Mouse (Mus musculus) liver, embryonic 16.5 days (tissue): ENCODE results near the gene Gm20532. TPM values are rescaled to one million over a fixed set of nuclear protein-coding genes. Genes with fewer than 3 reads are reported as not detected.

ENCODE experiments used
- ATAC-seq: fragments of 200-750 bp; cut with Nextera tagmentation; 2 replicates; pipeline ENCODE4 v1.8.0; 2017; ENCODE audit warnings: low read depth, mild to moderate bottlenecking, moderate number of reproducible peaks, moderate library complexity
- H3K27ac ChIP-seq: fragments of 300-500 bp; sonication (generic); 2 replicates; pipeline ENCODE4 v1.5.1; 2014; ENCODE audit warnings: mild to moderate bottlenecking, low read length
- H3K27me3 ChIP-seq: fragments of 300-500 bp; sonication (generic); 2 replicates; pipeline ENCODE4 v1.6.1; 2014; ENCODE audit warnings: low read depth, low read length, mixed read lengths; ENCODE audit not compliant: control insufficient read depth, insufficient read depth
- H3K36me3 ChIP-seq: fragments of 300-500 bp; sonication (generic); 2 replicates; pipeline ENCODE4 v1.6.1; 2014; ENCODE audit warnings: mild to moderate bottlenecking; ENCODE audit not compliant: control insufficient read depth, insufficient read depth
- H3K4me1 ChIP-seq: fragments of 300-500 bp; sonication (generic); 2 replicates; pipeline ENCODE4 v1.6.1; 2014; ENCODE audit warnings: low read depth, low read length, mixed read lengths; ENCODE audit not compliant: control insufficient read depth
- H3K4me2 ChIP-seq: fragments of 300-500 bp; sonication (generic); 2 replicates; pipeline ENCODE4 v1.6.1; 2014; ENCODE audit warnings: low read depth, low read length, mixed read lengths
- H3K4me3 ChIP-seq: fragments of 300-500 bp; sonication (generic); 2 replicates; pipeline ENCODE4 v1.5.1; 2014; ENCODE audit warnings: low read depth, mild to moderate bottlenecking, low read length
- H3K9ac ChIP-seq: fragments of 300-500 bp; sonication (generic); 2 replicates; pipeline ENCODE4 v1.6.1; 2014; ENCODE audit warnings: low read depth, low read length
- H3K9me3 ChIP-seq: fragments of 300-500 bp; sonication (generic); replicated peaks from 2 replicates; pipeline ENCODE4 v1.6.1; 2016; ENCODE audit warnings: low read length; ENCODE audit not compliant: control insufficient read depth
- WGBS: fragments of 180-500 bp; shearing (Covaris S2); extraction: QIAGEN DNeasy Blood & Tissue Kit; methylation state at CpG from one replicate; pipeline ENCODE4 v1.1.7; 2014; ENCODE audit not compliant: insufficient replicate concordance; 5-methylcytosine and 5-hydroxymethylcytosine counted together
- polyA plus RNA-seq: library from polyadenylated mRNA; unstranded; fragments of >200 nt; fragmentation: Nextera tagmentation; extraction: Ambion mirVana; gene quantifications from 2 replicates; pipeline ENCODE4 v1.2.1, GENCODE M21; 2015

Gene Gm20532
- polyA plus RNA-seq, 1 experiment from 2014 or later = not detected

DNA sequence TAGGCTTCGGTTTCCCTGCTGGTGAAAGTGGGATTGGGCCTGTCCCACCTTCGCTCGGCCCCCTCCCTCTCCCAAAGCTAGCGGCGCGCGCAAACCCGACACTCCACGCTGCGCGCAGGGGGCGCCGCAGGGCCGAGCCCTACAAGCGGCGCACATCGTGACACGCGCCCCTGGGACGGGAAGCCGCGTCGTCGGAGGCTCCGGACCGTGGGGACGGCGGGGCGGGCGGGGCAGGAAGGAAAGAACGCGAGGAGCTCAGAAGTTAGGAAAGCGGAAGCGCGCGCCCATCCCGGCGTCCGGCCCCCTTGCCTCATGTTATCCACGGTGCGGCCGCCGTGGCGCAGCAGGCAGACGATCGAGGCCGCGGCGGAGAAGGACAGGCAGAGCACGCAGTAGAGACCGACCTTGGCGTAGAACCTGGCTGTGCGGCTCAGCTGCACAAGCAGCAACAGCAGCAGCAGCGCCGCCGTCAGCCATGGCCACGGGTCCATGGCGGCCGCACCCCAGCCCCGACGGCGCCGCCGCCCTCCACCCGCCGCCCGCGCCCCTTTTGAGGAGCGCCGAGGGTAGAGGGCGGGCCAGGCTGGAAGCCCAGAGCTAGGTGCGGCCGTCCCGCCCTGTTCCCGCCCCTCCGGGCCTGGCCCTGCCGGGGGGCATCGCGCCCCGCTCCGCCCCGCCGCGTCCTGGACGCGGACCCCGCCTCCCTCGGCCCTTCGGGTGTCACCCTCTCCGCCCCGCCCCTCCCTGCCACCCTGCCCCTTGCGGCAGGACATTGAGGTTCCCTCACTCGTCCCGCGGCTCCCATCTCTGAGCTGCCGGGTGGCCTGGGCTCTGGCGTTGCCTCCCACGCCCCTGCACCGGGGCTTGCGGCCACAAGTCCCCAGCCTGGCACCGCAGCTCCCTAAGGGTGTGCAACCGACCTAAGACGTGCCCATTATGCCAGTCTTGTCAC lies 17.6 kb downstream of the Gm20532 start, which contains the start of gene Agpat2:
TSS of gene Agpat2 (minus strand) at position 698 of the 952 bp plus-strand sequence.
- Histone ChIP-seq H3K27me3 (peaks cover 14% of the 10 kb centered on the region), H3K27ac (peak within 1 kb of the TSS; percentile 88), H3K9me3 (no peaks in the 10 kb centered on the region), H3K36me3 (no peaks in the 10 kb centered on the region), H3K4me2 (peak within 1 kb of the TSS; percentile 70), H3K9ac (peak within 1 kb of the TSS; percentile 72), H3K4me3 (peak within 1 kb of the TSS; percentile 66), H3K4me1 (peaks cover 9% of the 10 kb centered on the region)
- peak; percentile 79 for ATAC-seq
- WGBS = 1% methylated on average over 79 of the region's 103 CpGs

DNA sequence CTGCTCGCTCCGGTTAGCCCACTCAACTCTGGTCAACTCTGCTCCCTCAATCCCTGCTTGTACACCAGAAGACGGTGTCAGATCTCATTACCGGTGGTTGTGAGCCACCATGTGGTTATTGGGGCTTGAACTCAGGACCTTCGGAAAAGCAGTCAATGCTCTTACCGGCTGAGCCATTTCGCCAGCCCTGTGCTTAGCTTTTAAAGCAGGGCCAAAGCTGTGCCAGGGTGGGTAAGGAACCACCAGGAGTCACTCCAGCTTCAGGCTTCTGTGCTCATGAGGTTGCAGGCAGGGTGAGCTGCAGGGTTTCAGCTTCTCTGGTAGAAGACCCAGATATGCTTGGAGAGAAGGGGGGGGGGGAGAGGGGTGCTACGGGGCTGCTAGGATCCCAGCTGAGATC lies 18.9 kb downstream of the Gm20532 start:
- no peaks in the 10 kb centered on the region for H3K36me3 ChIP-seq
- H3K4me2 ChIP-seq = no peak overlapping the region
- no peak overlapping the region for H3K9ac ChIP-seq
- no peak overlapping the region for H3K27ac ChIP-seq
- ATAC-seq = no peak
- peaks cover 14% of the 10 kb centered on the region for H3K27me3 ChIP-seq
- WGBS = 72% methylated on average over 8 of the region's 8 CpGs
- H3K4me1 ChIP-seq = no peaks in the 10 kb centered on the region; the same call in none of the 2 replicates
- no peaks in the 10 kb centered on the region for H3K9me3 ChIP-seq
- no peak overlapping the region for H3K4me3 ChIP-seq

DNA sequence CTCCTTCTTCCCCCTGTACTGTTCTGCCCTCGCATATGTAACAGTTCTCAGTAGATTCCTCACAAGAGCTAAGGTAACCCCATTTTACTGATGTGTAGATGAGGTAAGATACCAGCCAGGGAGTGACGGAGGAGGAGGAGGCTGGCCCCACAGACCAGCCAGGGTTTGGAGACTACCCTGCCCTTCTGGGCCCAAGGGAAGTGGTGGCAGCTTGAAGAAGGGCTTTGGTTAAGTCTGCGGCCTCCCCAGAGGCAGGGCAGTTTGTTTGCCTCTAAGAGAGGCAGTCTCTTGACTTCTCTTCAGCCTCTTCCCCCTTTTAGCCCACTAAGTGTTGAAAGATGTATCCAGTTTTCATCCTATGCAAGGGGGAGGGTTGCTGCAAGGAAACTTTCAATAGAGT lies 20.1 kb downstream of the Gm20532 start:
- Histone ChIP-seq H3K4me3 (no peak overlapping the region), H3K4me1 (no peaks in the 10 kb centered on the region; the same call in 1 of the 2 replicates), H3K27ac (peak overlapping the region; percentile 58; the same call in 1 of the 2 replicates), H3K36me3 (no peaks in the 10 kb centered on the region), H3K27me3 (peaks cover 14% of the 10 kb centered on the region), H3K4me2 (0 out of 2 replicates have a peak overlapping the region, but pooled peaks have one; percentile 2), H3K9ac (no peak overlapping the region), H3K9me3 (no peaks in the 10 kb centered on the region)
- WGBS = 50% methylated on average over 3 of the region's 3 CpGs
- no peak for ATAC-seq

DNA sequence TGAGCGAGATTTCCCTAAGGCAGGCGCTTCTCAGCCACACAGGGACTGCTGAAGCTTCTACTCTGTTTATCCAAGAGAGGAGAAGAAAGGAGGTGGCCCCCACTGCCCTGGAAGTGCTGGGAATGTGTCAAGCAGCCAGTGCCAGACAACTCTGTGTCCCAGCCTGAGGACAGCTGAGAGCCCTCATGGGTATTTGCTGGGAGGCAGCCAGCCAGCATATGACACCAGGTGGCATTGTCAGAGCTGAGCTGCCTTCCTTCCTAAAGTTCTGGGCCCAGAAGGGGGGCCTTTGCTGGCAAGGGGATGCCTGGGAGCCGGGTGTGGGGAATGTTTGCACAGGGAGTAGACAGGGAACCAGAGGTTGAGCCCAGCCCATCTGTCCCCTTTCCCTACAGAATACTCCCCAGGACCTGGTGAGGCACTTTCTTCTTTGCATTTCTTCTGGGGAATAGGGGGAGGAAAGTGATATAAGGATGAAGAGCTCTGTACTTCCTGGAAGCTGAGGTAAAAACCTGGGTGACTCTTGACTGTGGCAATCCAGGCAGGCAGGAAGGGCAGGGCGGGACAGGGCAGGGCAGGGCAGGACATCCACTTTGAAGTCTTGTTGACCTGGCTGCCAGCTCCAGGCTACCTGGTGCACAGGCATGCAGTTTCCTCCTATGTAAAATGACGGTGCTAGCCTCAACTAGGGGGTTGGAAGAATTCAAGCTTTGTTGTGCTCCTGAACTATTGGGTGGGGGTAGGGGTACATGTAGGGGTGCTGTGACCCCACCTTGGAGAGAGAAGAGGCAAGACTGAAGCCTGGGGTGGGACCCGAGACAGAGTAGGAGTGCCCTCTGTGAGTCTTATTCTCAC lies 20.8 kb downstream of the Gm20532 start:
- H3K9me3 ChIP-seq = no peaks in the 10 kb centered on the region
- H3K4me1 ChIP-seq = no peaks in the 10 kb centered on the region; the same call in 1 of the 2 replicates
- H3K9ac ChIP-seq = no peak overlapping the region
- no peak overlapping the region for H3K4me3 ChIP-seq
- 54% methylated on average over 6 of the region's 6 CpGs for WGBS
- H3K27ac ChIP-seq = peak overlapping the region; percentile 58
- H3K27me3 ChIP-seq = peaks cover 14% of the 10 kb centered on the region
- no peaks in the 10 kb centered on the region for H3K36me3 ChIP-seq
- no peak for ATAC-seq
- 0 out of 2 replicates have a peak overlapping the region, but pooled peaks have one; percentile 2 for H3K4me2 ChIP-seq

DNA sequence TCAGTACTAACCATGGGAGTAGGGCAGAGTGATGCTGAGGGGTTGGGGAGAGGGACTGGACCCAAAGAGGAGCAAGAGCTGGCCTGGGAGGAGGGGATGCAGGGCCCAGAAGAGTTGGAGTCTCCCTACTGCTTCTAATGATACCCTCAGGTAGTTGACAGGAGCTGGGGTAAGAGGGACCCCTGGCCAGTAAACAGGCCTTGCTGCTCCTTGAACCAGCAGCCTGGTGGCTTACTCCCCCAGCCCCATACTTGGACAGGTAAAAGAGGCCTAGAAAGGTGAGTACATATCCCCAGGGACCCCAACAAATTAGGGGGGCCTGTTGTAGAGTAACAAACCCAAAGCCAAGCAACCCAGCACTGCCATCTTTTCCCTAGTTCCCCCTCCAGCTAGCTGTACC lies 22.3 kb downstream of the Gm20532 start:
- Histone ChIP-seq H3K27me3 (peaks cover 12% of the 10 kb centered on the region), H3K9ac (no peak overlapping the region), H3K36me3 (no peaks in the 10 kb centered on the region), H3K4me1 (no peaks in the 10 kb centered on the region; the same call in 1 of the 2 replicates), H3K9me3 (no peaks in the 10 kb centered on the region), H3K4me3 (no peak overlapping the region), H3K4me2 (no peak overlapping the region), H3K27ac (no peak overlapping the region)
- no peak for ATAC-seq

DNA sequence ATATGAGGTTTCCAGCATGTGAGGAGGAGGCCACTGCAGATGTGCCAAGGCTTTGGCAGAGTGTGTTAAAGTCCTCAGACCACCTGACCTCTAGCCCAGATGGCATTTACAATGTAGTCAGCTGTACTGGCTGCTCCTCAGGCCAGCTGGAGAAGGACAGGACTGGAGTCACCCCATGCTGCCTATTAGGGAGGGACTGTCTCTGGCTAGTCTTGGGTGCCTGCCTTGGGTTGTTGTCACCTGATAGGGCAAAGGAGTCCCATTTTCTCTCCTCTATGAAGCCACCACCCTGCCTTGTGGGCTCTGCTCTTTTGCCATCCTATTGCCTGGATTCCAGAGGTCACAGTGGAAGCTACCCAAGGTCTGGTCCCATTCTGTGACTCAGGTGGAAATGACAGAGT lies 22.8 kb downstream of the Gm20532 start:
- H3K27me3 ChIP-seq = peaks cover 7% of the 10 kb centered on the region; the same call in 1 of the 2 replicates
- no peak overlapping the region for H3K27ac ChIP-seq
- H3K36me3 ChIP-seq = no peaks in the 10 kb centered on the region
- H3K4me1 ChIP-seq = no peaks in the 10 kb centered on the region; the same call in 1 of the 2 replicates
- no peak overlapping the region for H3K4me2 ChIP-seq
- no peak overlapping the region for H3K4me3 ChIP-seq
- H3K9ac ChIP-seq = no peak overlapping the region
- no peaks in the 10 kb centered on the region for H3K9me3 ChIP-seq
- ATAC-seq = no peak

DNA sequence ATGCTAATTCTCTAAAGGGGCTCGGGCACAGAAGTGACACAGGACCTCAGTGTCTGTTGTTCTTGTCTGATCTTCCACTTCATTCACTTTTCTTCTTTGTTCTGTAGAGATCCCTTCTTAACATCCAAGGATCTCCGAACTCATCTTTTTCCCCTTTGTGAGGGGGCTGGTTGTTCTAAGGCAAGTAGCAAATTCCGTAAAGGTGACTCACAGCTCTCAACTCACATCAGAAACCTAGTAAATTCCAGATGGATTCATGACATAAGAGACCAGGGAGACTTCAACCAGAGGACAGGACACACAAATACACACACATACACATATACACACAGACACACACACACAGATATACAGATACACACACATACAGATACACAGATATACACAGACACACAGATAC lies 24.1 kb downstream of the Gm20532 start:
- Histone ChIP-seq H3K4me3 (no peak overlapping the region), H3K27me3 (no peaks in the 10 kb centered on the region), H3K4me2 (no peak overlapping the region), H3K9ac (no peak overlapping the region), H3K36me3 (no peaks in the 10 kb centered on the region), H3K27ac (no peak overlapping the region), H3K4me1 (no peaks in the 10 kb centered on the region; the same call in 1 of the 2 replicates), H3K9me3 (no peaks in the 10 kb centered on the region)
- 68% methylated on average over 3 of the region's 3 CpGs for WGBS
- no peak for ATAC-seq

DNA sequence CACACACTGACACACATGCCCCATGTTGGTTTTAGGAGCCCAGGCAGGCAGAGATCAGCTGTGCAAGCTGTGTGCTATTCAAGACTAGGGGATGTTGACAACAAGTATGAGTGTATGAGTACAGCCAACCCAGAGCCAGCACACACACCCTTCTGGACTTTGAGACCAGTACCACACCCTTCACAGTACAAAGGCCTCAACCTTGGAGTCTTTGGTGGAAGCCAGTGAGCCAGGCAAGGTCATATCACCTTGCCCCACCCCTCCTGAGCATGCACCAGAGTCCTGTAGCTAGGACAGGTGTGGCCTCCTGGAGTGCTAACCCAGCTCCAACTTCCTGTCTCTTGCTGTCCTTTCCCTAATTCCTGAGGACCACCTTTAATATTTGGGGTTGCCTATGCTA lies 24.6 kb downstream of the Gm20532 start:
- H3K4me1 ChIP-seq = no peaks in the 10 kb centered on the region; the same call in 1 of the 2 replicates
- H3K9me3 ChIP-seq = no peaks in the 10 kb centered on the region
- H3K27ac ChIP-seq = no peak overlapping the region
- H3K36me3 ChIP-seq = no peaks in the 10 kb centered on the region
- no peak overlapping the region for H3K4me3 ChIP-seq
- no peak overlapping the region for H3K9ac ChIP-seq
- no peak overlapping the region for H3K4me2 ChIP-seq
- no peaks in the 10 kb centered on the region for H3K27me3 ChIP-seq
- ATAC-seq = peak; percentile 59
